Mouse (Mus musculus) ES-E14 (cell line): ENCODE measurements around the gene Cntn2. TPM values are rescaled to one million over a fixed set of nuclear protein-coding genes. Genes with fewer than 3 reads are reported as not detected.

ENCODE experiments used
- DNase-seq: peaks from one replicate; pipeline ENCODE4 v3.0.0-alpha.2; 2013; ENCODE audit warnings: low read depth, low spot score
- H3K27ac ChIP-seq: 2 replicates; pipeline ENCODE4 v1.5.1; 2012; ENCODE audit warnings: low read depth, mild to moderate bottlenecking, low read length, moderate library complexity, mixed read lengths; ENCODE audit not compliant: poor library complexity, insufficient read depth, severe bottlenecking
- H3K36me3 ChIP-seq: 2 replicates; pipeline ENCODE4 v1.6.1; 2012; ENCODE audit warnings: mild to moderate bottlenecking, low read length, moderate library complexity, mixed read lengths; ENCODE audit not compliant: control insufficient read depth, poor library complexity, insufficient read depth, severe bottlenecking
- H3K4me1 ChIP-seq, 2 experiments: fragments of 150-350 bp in 1 of 2; sonication (generic) in 1 of 2; 2 replicates each; pipeline ENCODE4 v1.6.1; 2012; ENCODE audit warnings: low read length in 2 of 2, mild to moderate bottlenecking in 1 of 2, mixed read lengths in 1 of 2; ENCODE audit not compliant: control insufficient read depth in 2 of 2, insufficient read depth in 2 of 2, poor library complexity in 1 of 2
- H3K4me3 ChIP-seq, 2 experiments: fragments of 150-350 bp in 1 of 2; sonication (generic) in 1 of 2; 2 replicates each; pipeline ENCODE4 v1.5.1; 2012; ENCODE audit warnings: low read length in 2 of 2, low read depth in 1 of 2, mild to moderate bottlenecking in 1 of 2, mixed read lengths in 1 of 2; ENCODE audit not compliant: insufficient read depth in 1 of 2, poor library complexity in 1 of 2, severe bottlenecking in 1 of 2
- H3K9ac ChIP-seq: 2 replicates; pipeline ENCODE4 v1.6.1; 2012; ENCODE audit warnings: low read depth, mild to moderate bottlenecking, low read length, mixed read lengths; ENCODE audit not compliant: poor library complexity, insufficient read depth, severe bottlenecking
- H3K9me3 ChIP-seq: fragments of 150-350 bp; sonication (generic); 2 replicates; pipeline ENCODE4 v1.6.1; 2012; ENCODE audit warnings: low read depth, mild to moderate bottlenecking, low read length; ENCODE audit not compliant: control insufficient read depth, insufficient read depth
- CHD2 ChIP-seq: IDR thresholded peaks from 2 replicates; pipeline ENCODE4 v1.6.1; 2014; ENCODE audit warnings: mild to moderate bottlenecking, low read depth, low read length, inconsistent platforms
- HCFC1 ChIP-seq: IDR thresholded peaks from 2 replicates; pipeline ENCODE4 v1.6.1; 2012; ENCODE audit warnings: low read length, inconsistent platforms, borderline replicate concordance; ENCODE audit not compliant: insufficient read depth
- MAFK ChIP-seq: IDR thresholded peaks from 2 replicates; pipeline ENCODE4 v1.6.1; 2014; ENCODE audit warnings: mild to moderate bottlenecking, low read depth, low read length, inconsistent platforms; ENCODE audit not compliant: insufficient read depth
- ZC3H11A ChIP-seq: IDR thresholded peaks from 2 replicates; pipeline ENCODE4 v1.6.1; 2012; ENCODE audit warnings: low read depth, mild to moderate bottlenecking, inconsistent platforms, low read length, borderline replicate concordance
- ZNF384 ChIP-seq: IDR thresholded peaks from 2 replicates; pipeline ENCODE4 v1.6.1; 2012; ENCODE audit warnings: low read depth, low read length, inconsistent platforms
- in situ Hi-C, 2 experiments: fragments of 600-800 bp; cut with MboI; formaldehyde crosslinking; loops; one replicate each; pipeline ENCODE4 v1.15.1; 2025; ENCODE audit warnings: low sequenced_read_pairs in 2 of 2, inconsistent platforms in 1 of 2; ENCODE audit not compliant: unreplicated experiment in 2 of 2
- total RNA-seq: library from RNA; depleted of rRNA; stranded (reverse); fragments of 300-350 nt; gene quantifications from 2 replicates; pipeline ENCODE4 v1.2.3, GENCODE M21; 2012; rRNA removed

The Cntn2 gene
- total RNA-seq, 1 experiment = 2.9 TPM

DNA sequence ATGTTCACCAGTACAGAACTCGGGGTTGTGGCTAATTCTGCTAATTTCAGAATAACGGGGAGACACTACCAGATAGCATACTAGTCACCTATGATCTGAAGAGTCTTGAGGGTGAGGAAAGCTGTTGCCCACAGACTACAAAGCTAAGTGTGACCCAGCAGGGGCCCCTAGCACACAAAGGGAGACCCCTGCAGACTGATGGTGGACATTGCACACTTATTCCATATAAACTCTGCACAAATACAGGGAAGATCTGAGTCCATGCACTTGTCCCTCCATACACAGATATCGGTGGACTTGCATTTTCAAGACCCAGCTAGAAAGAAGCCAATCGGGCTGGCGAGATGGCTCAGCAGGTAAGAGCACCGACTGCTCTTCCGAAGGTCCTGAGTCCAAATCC is 73.5 kb downstream of the Cntn2 start:
- in situ Hi-C loops = no loop called here
- DNase-seq = no peak
- Histone ChIP-seq H3K36me3 (no peaks in the 10 kb centered on the region), H3K27ac (peak overlapping the region; percentile 35; the same call in 1 of the 2 replicates), H3K4me3 (no peak overlapping the region), H3K9ac (no peak overlapping the region), H3K9me3 (no peaks in the 10 kb centered on the region), H3K4me1 (peaks cover 2 to 24% of the 10 kb centered on the region in 2 experiments)
- no peak for TF ChIP-seq ZNF384
- no peak for TF ChIP-seq CHD2
- TF ChIP-seq ZC3H11A = no peak
- no peak for TF ChIP-seq HCFC1
- TF ChIP-seq MAFK = no peak

GRCm38 (mm10) chr1:132468926-132469325 is 74.1 kb downstream of the Cntn2 start:
- H3K4me3 ChIP-seq = no peak overlapping the region
- no peak overlapping the region; the same call in 1 of the 2 replicates for H3K27ac ChIP-seq
- no peaks in the 10 kb centered on the region for H3K36me3 ChIP-seq
- in situ Hi-C loops = no loop called here
- TF ChIP-seq HCFC1 = no peak
- TF ChIP-seq MAFK = no peak
- no peak for TF ChIP-seq CHD2
- no peak for TF ChIP-seq ZC3H11A
- TF ChIP-seq ZNF384 = no peak
- H3K9ac ChIP-seq = no peak overlapping the region
- H3K4me1 ChIP-seq = peaks cover 2 to 24% of the 10 kb centered on the region in 2 experiments
- no peak for DNase-seq
- no peaks in the 10 kb centered on the region for H3K9me3 ChIP-seq

- in situ Hi-C loops = no loop called here
- TF ChIP-seq ZNF384 (no peak), ZC3H11A (no peak), CHD2 (no peak), HCFC1 (no peak), MAFK (no peak)
- no peak for DNase-seq
Measured at GRCm38 (mm10) chr1:132464651-132465050, 78.4 kb downstream of the Cntn2 start.

More at GRCm38 (mm10) chr1:132464651-132465050, 78.4 kb downstream of the Cntn2 start:
- H3K36me3 ChIP-seq = peaks cover 4% of the 10 kb centered on the region; the same call in 1 of the 2 replicates
- no peaks in the 10 kb centered on the region for H3K9me3 ChIP-seq
- H3K27ac ChIP-seq = no peak overlapping the region
- H3K4me1 ChIP-seq = peaks cover 0 to 21% of the 10 kb centered on the region in 2 experiments; a peak in 3 of 4 replicates
- H3K9ac ChIP-seq = no peak overlapping the region
- H3K4me3 ChIP-seq = no peak overlapping the region

Other genes with a start within 250 kb of the Cntn2 start
- 1.2 and 2.8 TPM in 2 replicates for gene Klhdc8a, start 244.6 kb downstream of the Cntn2 start, total RNA-seq
- gene Nuak2, start 227.1 kb downstream of the Cntn2 start, total RNA-seq = 7.4 and 8.0 TPM in 2 replicates
- 5.8 and 7.9 TPM in 2 replicates for gene Tmcc2, start 152.0 kb downstream of the Cntn2 start, total RNA-seq
- gene Dstyk, start 125.7 kb downstream of the Cntn2 start, total RNA-seq = 6.5 and 8.4 TPM in 2 replicates
- 45.0 and 51.7 TPM in 2 replicates for gene Rbbp5, start 65.9 kb downstream of the Cntn2 start, total RNA-seq
- gene Tmem81, start 37.0 kb downstream of the Cntn2 start, total RNA-seq = 4.3 and 6.8 TPM in 2 replicates
- 8.9 and 21.8 TPM in 2 replicates for gene Nfasc, start 198.5 kb upstream of the Cntn2 start, total RNA-seq